Mouse (Mus musculus): ENCODE results near the gene Gm21425.
"Not testable (repeated sequence)": the region's sequence is repeated elsewhere in the genome, so short reads cannot be mapped to it uniquely, and the experiment has no call there.

Gene Gm21425

GRCm38 (mm10) chrY:13161668-13162067, at the start of gene Gm21425:
Gene Gm21425 (plus strand): TSS chrY:13161968.
- DNase-seq: not testable (repeated sequence)

- not testable (repeated sequence) for DNase-seq
Measured at GRCm38 (mm10) chrY:13133392-13133791, 28.4 kb upstream of the Gm21425 start, which contains the start of gene Gm21891. Gene Gm21891 (minus strand): TSS chrY:13133492.

Measured in cerebellum, adult 18-20 months (tissue).